Mouse (Mus musculus) forebrain, embryonic 16.5 days (tissue): Measurements from ENCODE around the gene Gm12166. TPM values are rescaled to one million over a fixed set of nuclear protein-coding genes. Genes with fewer than 3 reads are reported as not detected.
A peak's percentile ranks its signal among the peaks of the same experiment; 100 is the strongest.

ENCODE experiments used
- ATAC-seq: fragments of 200-750 bp; cut with Nextera tagmentation; 2 replicates; pipeline ENCODE4 v1.8.0; 2017; ENCODE audit warnings: mild to moderate bottlenecking, moderate library complexity
- H3K27ac ChIP-seq: fragments of 300-500 bp; sonication (generic); 2 replicates; pipeline ENCODE4 v1.5.1; 2014; ENCODE audit warnings: low read length, control low read depth
- H3K27me3 ChIP-seq: fragments of 300-500 bp; sonication (generic); replicated peaks from 2 replicates; pipeline ENCODE4 v1.6.1; 2014; ENCODE audit warnings: low read length; ENCODE audit not compliant: control insufficient read depth, insufficient read depth
- H3K36me3 ChIP-seq: fragments of 300-500 bp; sonication (generic); 2 replicates; pipeline ENCODE4 v1.6.1; 2014; ENCODE audit not compliant: control insufficient read depth, insufficient read depth
- H3K4me1 ChIP-seq: fragments of 300-500 bp; sonication (generic); replicated peaks from 2 replicates; pipeline ENCODE4 v1.6.1; 2014; ENCODE audit warnings: low read length; ENCODE audit not compliant: control insufficient read depth, insufficient read depth
- H3K4me2 ChIP-seq: fragments of 300-500 bp; sonication (generic); 2 replicates; pipeline ENCODE4 v1.6.1; 2014; ENCODE audit warnings: mild to moderate bottlenecking, low read length, control low read depth
- H3K4me3 ChIP-seq: fragments of 300-500 bp; sonication (generic); replicated peaks from 2 replicates; pipeline ENCODE4 v1.5.1; 2014; ENCODE audit warnings: mild to moderate bottlenecking, low read length, control low read depth
- H3K9ac ChIP-seq: fragments of 300-500 bp; sonication (generic); replicated peaks from 2 replicates; pipeline ENCODE4 v1.6.1; 2014; ENCODE audit warnings: low read depth, low read length, control low read depth
- H3K9me3 ChIP-seq: fragments of 300-500 bp; sonication (generic); 2 replicates; pipeline ENCODE4 v1.6.1; 2016; ENCODE audit warnings: low read length; ENCODE audit not compliant: control insufficient read depth
- WGBS: fragments of 180-500 bp; shearing (Covaris S2); extraction: QIAGEN DNeasy Blood & Tissue Kit; methylation state at CpG from one replicate; pipeline ENCODE4 v1.1.7; 2014; 5-methylcytosine and 5-hydroxymethylcytosine counted together
- polyA plus RNA-seq: library from polyadenylated mRNA; unstranded; fragments of >200 nt; fragmentation: Nextera tagmentation; extraction: Ambion mirVana; gene quantifications from 2 replicates; pipeline ENCODE4 v1.2.1, GENCODE M21; 2015

The Gm12166 gene
- polyA plus RNA-seq, 1 experiment from 2014 or later = 5.0 TPM

DNA sequence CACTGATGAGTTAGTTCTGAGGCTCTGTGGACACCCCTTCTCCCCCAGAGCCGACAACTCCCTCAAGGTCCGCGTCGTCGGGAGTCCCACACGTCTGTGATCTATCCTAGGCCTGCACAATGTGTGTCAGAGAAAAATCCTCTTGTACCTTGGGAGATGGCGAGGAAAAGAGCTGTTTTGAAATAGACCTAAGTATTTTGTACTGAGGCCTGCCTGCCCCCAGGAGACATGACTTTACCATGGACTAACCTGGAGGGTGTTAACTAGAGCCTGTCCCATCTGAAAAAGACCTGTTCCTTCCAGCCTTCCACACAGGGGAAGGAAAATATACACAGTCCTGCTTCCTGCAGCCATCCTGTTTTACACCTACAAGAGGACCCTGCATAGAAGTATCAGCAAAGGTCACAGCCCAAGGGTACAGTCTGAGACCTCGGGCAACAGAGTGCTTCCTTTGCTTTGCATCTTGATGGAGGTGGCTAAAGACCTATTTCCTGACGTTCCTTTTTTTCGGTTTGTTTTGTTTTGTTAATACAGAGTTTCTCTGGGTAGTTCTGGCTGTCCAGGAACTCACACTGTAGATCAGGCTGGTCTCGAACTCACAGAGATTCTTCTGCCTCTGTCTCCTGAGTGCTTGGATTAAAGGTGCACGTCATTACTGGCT lies 10.4 kb downstream of the Gm12166 start:
- Histone ChIP-seq H3K4me1 (no peaks in the 10 kb centered on the region), H3K27me3 (no peaks in the 10 kb centered on the region), H3K4me2 (no peak overlapping the region), H3K9ac (no peak overlapping the region), H3K36me3 (no peaks in the 10 kb centered on the region), H3K27ac (no peak overlapping the region), H3K4me3 (no peak overlapping the region), H3K9me3 (no peaks in the 10 kb centered on the region)
- WGBS = 87% methylated on average over 12 of the region's 12 CpGs
- no peak for ATAC-seq

DNA sequence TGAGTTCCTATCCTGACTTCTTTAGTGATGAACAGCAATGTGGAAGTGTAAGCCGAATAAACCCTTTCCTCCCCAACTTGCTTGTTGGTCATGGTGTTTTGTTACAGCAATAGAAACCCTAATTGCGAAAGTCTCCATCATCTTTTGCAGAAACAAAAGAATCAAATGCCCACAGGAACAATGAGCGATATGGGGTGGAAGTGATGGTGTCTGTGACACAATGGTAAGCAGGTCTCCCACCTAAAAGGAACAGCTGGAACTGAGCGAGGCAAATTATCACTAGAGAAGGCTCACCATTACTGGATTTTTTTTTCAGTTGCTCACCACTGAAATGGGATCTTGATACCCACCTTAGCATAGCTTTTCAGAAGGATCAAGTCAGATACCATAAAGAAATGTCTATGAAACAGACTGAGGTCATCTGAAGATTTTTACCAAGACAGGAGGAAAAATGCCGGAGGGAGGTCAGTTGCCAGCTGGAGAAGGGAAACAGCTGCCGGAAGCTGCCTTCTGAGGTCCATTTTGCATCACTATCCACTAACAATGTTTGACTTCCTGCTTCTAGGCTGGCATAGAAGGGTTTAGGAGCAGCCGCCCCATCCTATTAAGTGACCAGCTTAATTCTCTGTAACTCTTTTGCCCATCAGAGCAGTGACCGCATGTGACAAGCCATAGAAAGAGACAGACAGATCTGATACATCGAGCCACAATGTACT lies 11.1 kb downstream of the Gm12166 start:
- no peak overlapping the region for H3K4me3 ChIP-seq
- no peaks in the 10 kb centered on the region for H3K27me3 ChIP-seq
- H3K9me3 ChIP-seq = no peaks in the 10 kb centered on the region
- 88% methylated on average over 9 of the region's 9 CpGs for WGBS
- no peak overlapping the region for H3K4me2 ChIP-seq
- H3K9ac ChIP-seq = no peak overlapping the region
- no peaks in the 10 kb centered on the region for H3K36me3 ChIP-seq
- H3K4me1 ChIP-seq = no peaks in the 10 kb centered on the region
- no peak overlapping the region for H3K27ac ChIP-seq
- ATAC-seq = no peak

DNA sequence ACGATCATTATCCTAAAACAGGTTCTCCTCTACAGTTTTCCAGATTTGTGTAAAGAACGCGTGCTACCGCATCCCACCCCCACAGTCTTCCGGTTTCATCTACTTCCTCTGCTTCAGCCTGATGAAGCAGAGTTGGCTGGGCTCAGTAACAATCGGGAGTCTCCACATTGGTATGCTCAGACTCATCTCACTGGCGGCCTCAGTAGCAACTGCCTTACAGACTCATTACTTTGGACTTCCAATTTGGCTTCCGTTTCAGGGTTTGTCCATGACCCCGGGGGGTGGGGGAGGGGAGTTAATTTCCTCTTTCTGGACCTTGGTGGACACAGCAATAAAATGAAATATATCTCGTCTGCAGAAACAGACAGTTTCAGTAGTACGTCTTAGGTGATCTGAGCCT lies 12.8 kb downstream of the Gm12166 start:
- ATAC-seq = no peak
- H3K36me3 ChIP-seq = no peaks in the 10 kb centered on the region
- no peak overlapping the region for H3K4me2 ChIP-seq
- 81% methylated on average over 11 of the region's 11 CpGs for WGBS
- no peak overlapping the region for H3K27ac ChIP-seq
- H3K4me1 ChIP-seq = no peaks in the 10 kb centered on the region
- no peaks in the 10 kb centered on the region for H3K27me3 ChIP-seq
- no peaks in the 10 kb centered on the region for H3K9me3 ChIP-seq
- no peak overlapping the region for H3K9ac ChIP-seq
- H3K4me3 ChIP-seq = no peak overlapping the region

DNA sequence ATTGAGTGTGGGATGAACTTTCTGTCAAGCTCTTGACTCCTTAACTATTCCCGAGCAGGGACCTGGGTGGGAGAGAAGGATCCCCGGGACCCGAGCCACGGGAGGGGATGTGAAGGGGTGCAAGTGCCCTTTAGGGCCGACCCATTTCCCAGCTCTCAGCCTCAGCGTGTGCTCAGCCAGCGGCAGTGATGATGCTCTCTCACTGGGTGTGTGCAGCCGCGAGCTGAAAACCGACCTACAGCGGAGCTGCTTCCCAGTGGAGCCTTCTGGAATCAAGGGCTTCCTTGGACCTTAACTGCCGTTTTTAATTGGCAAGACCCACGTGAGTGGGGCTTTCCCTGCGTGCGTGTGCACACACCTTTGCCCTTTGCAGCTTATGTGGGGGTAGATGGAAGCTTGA lies 13.2 kb downstream of the Gm12166 start:
- WGBS = 82% methylated on average over 15 of the region's 15 CpGs
- Histone ChIP-seq H3K27me3 (no peaks in the 10 kb centered on the region), H3K9ac (no peak overlapping the region), H3K4me2 (no peak overlapping the region), H3K4me1 (no peaks in the 10 kb centered on the region), H3K27ac (no peak overlapping the region), H3K36me3 (no peaks in the 10 kb centered on the region), H3K9me3 (no peaks in the 10 kb centered on the region), H3K4me3 (no peak overlapping the region)
- no peak for ATAC-seq

DNA sequence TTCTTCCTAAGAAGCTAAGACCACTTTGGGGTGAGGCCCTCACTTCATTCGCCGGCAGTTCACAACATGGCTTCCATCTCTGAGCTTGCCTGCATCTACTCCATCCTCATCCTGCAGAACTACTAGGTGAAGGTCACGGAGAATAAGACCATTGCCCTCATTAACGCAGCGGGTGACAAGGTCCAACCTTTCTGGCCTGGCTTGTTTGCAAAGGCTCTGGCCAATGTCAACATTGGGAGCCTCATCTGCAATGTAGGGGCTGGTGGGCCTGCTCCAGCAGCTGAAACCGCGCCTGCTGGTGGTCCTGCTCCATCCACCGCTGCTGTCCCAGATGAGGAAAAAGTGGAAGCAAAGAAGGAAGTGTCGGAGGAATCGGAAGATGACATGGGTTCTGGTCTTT lies 15.7 kb downstream of the Gm12166 start:
- no peak overlapping the region for H3K9ac ChIP-seq
- WGBS = 97% methylated on average over 10 of the region's 10 CpGs
- H3K27me3 ChIP-seq = no peaks in the 10 kb centered on the region
- no peaks in the 10 kb centered on the region for H3K4me1 ChIP-seq
- ATAC-seq = no peak
- no peak overlapping the region for H3K4me2 ChIP-seq
- no peak overlapping the region for H3K4me3 ChIP-seq
- no peak overlapping the region for H3K27ac ChIP-seq
- H3K36me3 ChIP-seq = no peaks in the 10 kb centered on the region
- no peaks in the 10 kb centered on the region for H3K9me3 ChIP-seq

DNA sequence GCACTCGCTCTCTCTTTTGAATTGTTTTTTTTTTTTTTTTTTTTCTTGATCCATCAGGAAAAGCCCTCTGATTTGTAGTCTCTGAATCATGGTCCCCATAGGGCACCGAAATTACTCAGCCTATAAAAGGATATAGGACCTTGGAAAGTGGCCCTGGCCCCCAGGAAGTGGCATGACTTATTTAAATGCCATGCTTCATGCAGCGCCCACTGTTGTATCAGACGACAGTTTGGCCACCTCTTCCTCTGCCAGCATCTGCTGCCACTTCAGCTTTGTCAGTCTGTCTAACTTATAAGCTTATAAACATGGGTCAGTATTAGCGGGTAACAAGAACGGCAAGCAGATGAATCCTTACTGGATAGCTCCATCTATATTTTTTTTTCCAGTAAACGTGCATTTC lies 19.2 kb downstream of the Gm12166 start:
- H3K4me3 ChIP-seq = no peak overlapping the region
- H3K4me2 ChIP-seq = no peak overlapping the region
- no peaks in the 10 kb centered on the region for H3K9me3 ChIP-seq
- no peaks in the 10 kb centered on the region for H3K4me1 ChIP-seq
- ATAC-seq = no peak
- H3K36me3 ChIP-seq = no peaks in the 10 kb centered on the region
- no peak overlapping the region for H3K9ac ChIP-seq
- WGBS = 90% methylated on average over 7 of the region's 7 CpGs
- no peaks in the 10 kb centered on the region for H3K27me3 ChIP-seq
- no peak overlapping the region for H3K27ac ChIP-seq

DNA sequence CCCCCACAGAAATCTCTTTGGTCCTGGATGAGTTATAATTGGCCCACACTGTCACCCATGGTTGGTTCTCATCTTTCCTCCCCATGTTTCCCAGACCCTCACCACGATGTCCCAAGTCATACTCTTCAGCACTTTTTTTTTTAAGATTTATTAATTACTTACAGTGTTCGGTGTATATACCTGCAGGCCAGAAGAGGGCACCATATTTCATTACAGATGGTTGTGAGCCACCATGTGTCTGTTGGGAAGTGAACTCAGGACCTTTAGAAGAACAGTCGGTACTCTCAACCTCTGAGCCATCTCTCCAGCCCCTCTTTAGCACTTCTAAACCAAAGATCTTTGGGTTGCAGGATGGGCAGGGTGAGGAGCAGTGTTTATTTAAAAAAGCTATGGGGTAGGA lies 20.7 kb downstream of the Gm12166 start:
- Histone ChIP-seq H3K4me2 (no peak overlapping the region), H3K4me3 (no peak overlapping the region), H3K9me3 (no peaks in the 10 kb centered on the region), H3K27me3 (no peaks in the 10 kb centered on the region), H3K27ac (no peak overlapping the region), H3K4me1 (no peaks in the 10 kb centered on the region), H3K9ac (no peak overlapping the region), H3K36me3 (no peaks in the 10 kb centered on the region)
- 59% methylated on average over 3 of the region's 3 CpGs for WGBS
- no peak for ATAC-seq

DNA sequence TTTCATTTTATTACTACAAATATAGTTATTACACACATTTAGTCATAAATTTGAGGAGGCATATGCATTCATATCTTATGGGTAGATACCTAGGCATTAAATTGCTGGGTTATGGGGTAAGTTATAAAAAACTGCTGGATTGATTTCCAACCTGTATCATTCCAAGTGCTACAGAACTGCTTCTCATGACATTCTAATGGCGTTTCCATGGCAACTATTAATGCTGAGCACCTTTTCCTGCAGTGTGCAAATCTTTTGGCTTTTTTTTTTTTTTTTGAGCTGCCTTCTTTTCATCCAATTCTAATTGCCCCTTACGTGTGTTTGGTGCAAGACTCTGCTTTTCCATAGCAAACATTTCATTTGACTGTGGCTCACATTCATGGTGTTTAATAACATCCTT lies 22.1 kb downstream of the Gm12166 start:
- 41% methylated on average over 2 of the region's 2 CpGs for WGBS
- H3K4me2 ChIP-seq = no peak overlapping the region
- H3K9ac ChIP-seq = no peak overlapping the region
- no peaks in the 10 kb centered on the region for H3K9me3 ChIP-seq
- H3K4me3 ChIP-seq = no peak overlapping the region
- H3K4me1 ChIP-seq = no peaks in the 10 kb centered on the region
- no peaks in the 10 kb centered on the region for H3K27me3 ChIP-seq
- 0 out of 2 replicates have a peak, but pooled peaks have one; percentile 40 for ATAC-seq
- no peak overlapping the region for H3K27ac ChIP-seq
- H3K36me3 ChIP-seq = no peaks in the 10 kb centered on the region

DNA sequence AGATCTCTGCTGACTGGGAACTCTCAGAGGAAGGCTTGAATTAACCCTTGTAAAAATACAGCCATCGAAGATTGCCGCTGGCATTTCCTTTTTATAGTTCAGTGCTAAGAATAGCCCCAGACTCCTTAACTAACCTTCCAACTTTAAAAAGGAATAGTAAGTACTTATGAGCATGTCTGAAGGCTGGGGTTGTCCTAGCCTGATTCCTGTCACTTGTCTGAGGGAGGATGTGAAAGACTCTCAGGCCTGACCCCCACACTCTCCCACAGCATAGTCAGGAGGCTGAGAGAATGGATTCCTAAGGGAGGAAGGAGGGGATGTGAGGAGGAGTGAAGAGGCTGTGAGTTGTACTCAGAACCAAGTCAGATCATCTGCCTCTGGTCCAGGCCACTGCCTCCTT lies 22.6 kb downstream of the Gm12166 start:
- H3K4me3 ChIP-seq = no peak overlapping the region
- no peak overlapping the region for H3K27ac ChIP-seq
- peak; percentile 31; the same call in 1 of the 2 replicates for ATAC-seq
- H3K36me3 ChIP-seq = no peaks in the 10 kb centered on the region
- no peak overlapping the region for H3K4me2 ChIP-seq
- H3K9ac ChIP-seq = no peak overlapping the region
- 79% methylated on average over 2 of the region's 2 CpGs for WGBS
- no peaks in the 10 kb centered on the region for H3K27me3 ChIP-seq
- no peaks in the 10 kb centered on the region for H3K9me3 ChIP-seq
- no peaks in the 10 kb centered on the region for H3K4me1 ChIP-seq
